Mouse (Mus musculus) heart, embryonic 11.5 days (tissue): ENCODE results near the gene Eif3l. TPM values are rescaled to one million over a fixed set of nuclear protein-coding genes. Genes with fewer than 3 reads are reported as not detected.

Source experiments
- ATAC-seq: fragments of 200-750 bp; cut with Nextera tagmentation; replicated peaks from 2 replicates; pipeline ENCODE4 v1.8.0; 2017; ENCODE audit warnings: moderate library complexity; ENCODE audit not compliant: insufficient number of reproducible peaks, low FRiP score, low TSS enrichment
- H3K27ac ChIP-seq: fragments of 300-500 bp; sonication (generic); 2 replicates; pipeline ENCODE4 v1.5.1; 2014; ENCODE audit warnings: mild to moderate bottlenecking, low read depth, low read length
- H3K27me3 ChIP-seq: fragments of 300-500 bp; sonication (generic); 2 replicates; pipeline ENCODE4 v1.6.1; 2014; ENCODE audit warnings: mild to moderate bottlenecking, low read length, mixed read lengths; ENCODE audit not compliant: control insufficient read depth, insufficient read depth
- H3K36me3 ChIP-seq: fragments of 300-500 bp; sonication (generic); 2 replicates; pipeline ENCODE4 v1.6.1; 2014; ENCODE audit warnings: mild to moderate bottlenecking, low read length, moderate library complexity, mixed read lengths; ENCODE audit not compliant: control insufficient read depth, insufficient read depth
- H3K4me1 ChIP-seq: fragments of 300-500 bp; sonication (generic); 2 replicates; pipeline ENCODE4 v1.6.1; 2014; ENCODE audit warnings: low read length; ENCODE audit not compliant: control insufficient read depth, insufficient read depth
- H3K4me2 ChIP-seq: fragments of 300-500 bp; sonication (generic); 2 replicates; pipeline ENCODE4 v1.6.1; 2014; ENCODE audit warnings: mild to moderate bottlenecking, moderate library complexity
- H3K4me3 ChIP-seq: fragments of 300-500 bp; sonication (generic); 2 replicates; pipeline ENCODE4 v1.5.1; 2014; ENCODE audit warnings: low read depth, low read length
- H3K9ac ChIP-seq: fragments of 300-500 bp; sonication (generic); 2 replicates; pipeline ENCODE4 v1.6.1; 2014; ENCODE audit warnings: mild to moderate bottlenecking, low read depth, low read length, moderate library complexity
- H3K9me3 ChIP-seq: fragments of 300-500 bp; sonication (generic); replicated peaks from 2 replicates; pipeline ENCODE4 v1.6.1; 2016; ENCODE audit warnings: low read length; ENCODE audit not compliant: control insufficient read depth
- WGBS: fragments of 180-500 bp; shearing (Covaris S2); extraction: QIAGEN DNeasy Blood & Tissue Kit; methylation state at CpG from one replicate; pipeline ENCODE4 v1.1.7; 2014; ENCODE audit not compliant: insufficient replicate concordance; 5-methylcytosine and 5-hydroxymethylcytosine counted together
- polyA plus RNA-seq: library from polyadenylated mRNA; unstranded; fragments of >200 nt; fragmentation: Nextera tagmentation; extraction: Ambion mirVana; gene quantifications from 2 replicates; pipeline ENCODE4 v1.2.1, GENCODE M21; 2014

The Eif3l gene
- polyA plus RNA-seq, 1 experiment from 2014 or later: 166 TPM

DNA sequence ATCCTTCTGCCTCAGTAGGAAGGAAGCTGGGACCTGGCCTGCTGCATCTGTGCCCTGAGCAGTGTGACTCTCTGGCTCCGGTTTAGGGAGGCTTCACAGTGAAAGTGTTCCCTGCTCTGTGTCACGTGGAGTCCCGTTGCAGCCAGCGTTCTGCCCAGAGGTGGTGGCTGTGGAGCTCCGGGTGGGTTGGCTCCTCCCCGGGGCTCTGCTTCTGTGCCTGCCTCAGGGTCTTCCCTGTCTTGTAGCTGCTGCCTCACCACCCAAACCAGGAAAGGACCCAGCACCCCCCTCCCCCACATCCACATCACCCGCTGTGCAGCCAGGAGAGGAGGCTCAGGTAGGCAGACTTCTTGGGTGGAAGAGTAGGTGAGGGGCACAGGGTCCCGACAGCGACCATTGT lies 44.5 kb downstream of the Eif3l start:
- Histone ChIP-seq H3K4me3 (no peak overlapping the region), H3K36me3 (peaks cover 47% of the 10 kb centered on the region), H3K27ac (no peak overlapping the region), H3K9ac (no peak overlapping the region), H3K4me2 (no peak overlapping the region), H3K4me1 (peaks cover 8% of the 10 kb centered on the region), H3K9me3 (no peaks in the 10 kb centered on the region), H3K27me3 (no peaks in the 10 kb centered on the region)
- no peak for ATAC-seq
- WGBS: 74% methylated on average over 9 of the region's 9 CpGs

DNA sequence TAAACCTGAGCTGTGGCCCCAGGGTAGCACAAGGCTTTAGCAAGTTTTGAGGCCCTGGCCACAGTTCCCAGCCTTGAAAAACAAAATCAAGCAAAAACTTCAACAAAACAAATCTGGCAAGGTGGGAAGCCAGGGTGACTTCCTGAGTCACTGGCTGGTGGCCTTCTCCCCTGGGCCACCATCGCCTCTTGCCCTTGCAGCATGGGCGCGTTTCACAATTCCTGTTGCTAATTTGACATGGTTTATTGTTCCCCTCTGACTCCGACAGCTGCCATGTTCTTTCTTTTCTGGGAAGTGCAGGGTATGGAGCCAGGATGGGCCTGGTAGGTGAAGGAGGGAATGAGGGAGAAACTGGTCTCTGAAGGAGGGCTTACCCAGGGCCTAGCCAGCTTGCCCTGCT lies 47.1 kb downstream of the Eif3l start:
- no peak overlapping the region for H3K4me2 ChIP-seq
- 88% methylated on average over 4 of the region's 4 CpGs for WGBS
- peaks cover 8% of the 10 kb centered on the region for H3K4me1 ChIP-seq
- peaks cover 55% of the 10 kb centered on the region for H3K36me3 ChIP-seq
- no peak overlapping the region for H3K27ac ChIP-seq
- H3K9me3 ChIP-seq: no peaks in the 10 kb centered on the region
- no peak overlapping the region for H3K4me3 ChIP-seq
- no peak overlapping the region for H3K9ac ChIP-seq
- no peaks in the 10 kb centered on the region for H3K27me3 ChIP-seq
- ATAC-seq: no peak

DNA sequence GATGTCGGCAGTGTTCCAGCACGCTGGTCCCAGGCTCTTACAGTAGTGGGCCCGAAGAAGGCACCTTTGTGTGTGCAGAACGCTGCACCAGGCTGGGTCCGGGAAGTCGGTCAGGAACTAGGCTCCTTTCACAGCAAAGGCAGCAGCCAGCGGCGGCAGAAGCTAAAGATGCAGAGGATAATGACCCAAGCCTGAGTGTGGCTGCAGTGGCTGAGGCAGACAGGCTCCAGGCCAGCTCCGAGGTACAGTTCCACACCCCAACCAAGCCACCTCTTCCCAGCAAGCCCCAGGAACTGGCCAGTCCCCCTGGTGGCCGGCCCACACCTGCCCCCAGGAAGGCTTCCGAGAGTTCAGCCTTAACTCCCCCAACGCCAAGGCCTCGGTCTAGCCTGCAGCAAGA lies 47.6 kb downstream of the Eif3l start:
- peaks cover 56% of the 10 kb centered on the region for H3K36me3 ChIP-seq
- WGBS: 83% methylated on average over 13 of the region's 13 CpGs
- no peaks in the 10 kb centered on the region for H3K9me3 ChIP-seq
- H3K4me3 ChIP-seq: no peak overlapping the region
- no peak for ATAC-seq
- H3K4me1 ChIP-seq: peaks cover 8% of the 10 kb centered on the region
- no peak overlapping the region for H3K4me2 ChIP-seq
- H3K9ac ChIP-seq: no peak overlapping the region
- no peak overlapping the region for H3K27ac ChIP-seq
- H3K27me3 ChIP-seq: no peaks in the 10 kb centered on the region

DNA sequence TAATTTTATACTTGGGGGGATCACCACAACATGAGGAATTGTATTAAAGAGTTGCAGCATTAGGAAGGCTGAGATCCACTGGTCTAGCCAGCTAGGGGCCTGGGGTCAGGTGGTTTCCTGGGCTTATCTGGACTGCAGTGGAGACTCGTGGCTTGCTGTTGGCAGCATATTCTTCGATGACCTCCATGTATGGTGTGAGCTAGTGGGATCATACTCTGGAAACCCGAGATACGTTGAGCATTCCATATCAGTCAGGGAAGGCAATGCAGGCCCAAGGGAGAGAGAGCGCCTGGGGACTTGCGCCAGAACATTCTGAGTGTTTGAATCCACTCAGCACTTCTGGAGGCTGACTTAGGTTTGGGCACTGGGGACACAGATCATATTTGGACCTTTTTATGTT lies 48.8 kb downstream of the Eif3l start:
- Histone ChIP-seq H3K4me3 (no peak overlapping the region), H3K27ac (peak overlapping the region; percentile 65), H3K9ac (no peak overlapping the region; the same call in 1 of the 2 replicates), H3K27me3 (no peaks in the 10 kb centered on the region), H3K4me1 (peaks cover 8% of the 10 kb centered on the region), H3K36me3 (peaks cover 58% of the 10 kb centered on the region), H3K4me2 (no peak overlapping the region), H3K9me3 (no peaks in the 10 kb centered on the region)
- 49% methylated on average over 6 of the region's 6 CpGs for WGBS
- 0 out of 2 replicates have a peak, but pooled peaks have one; percentile 37 for ATAC-seq

DNA sequence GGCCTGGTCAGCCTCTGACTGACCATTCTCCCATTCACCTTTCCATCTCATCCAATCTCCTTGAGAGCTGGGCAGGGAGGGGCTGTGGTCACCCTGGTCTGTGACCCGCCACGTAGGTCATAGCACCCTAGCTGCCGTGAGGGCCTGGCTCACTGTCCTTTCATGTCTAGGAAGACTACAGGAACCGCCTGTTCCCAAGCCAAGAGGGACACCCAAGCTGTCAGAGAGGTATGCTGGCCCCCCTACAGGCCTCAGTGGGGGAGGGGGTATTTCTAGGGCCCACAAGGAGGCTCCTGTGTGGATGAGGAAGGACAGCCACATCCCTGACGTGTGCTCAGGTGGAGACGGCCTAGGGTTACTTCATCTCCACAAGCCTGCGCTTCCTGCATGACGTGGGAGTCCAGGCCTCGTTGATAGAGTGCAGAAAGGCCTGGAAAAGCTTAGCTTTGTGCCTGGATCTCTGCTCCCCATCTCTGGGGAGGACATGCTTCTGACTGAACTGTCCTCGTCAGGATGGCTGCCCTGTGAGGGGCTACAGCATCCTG lies 49.4 kb downstream of the Eif3l start:
- WGBS: 77% methylated on average over 10 of the region's 10 CpGs
- ATAC-seq: no peak
- no peak overlapping the region for H3K4me2 ChIP-seq
- no peaks in the 10 kb centered on the region for H3K9me3 ChIP-seq
- H3K9ac ChIP-seq: no peak overlapping the region
- H3K27ac ChIP-seq: peak overlapping the region; percentile 65
- H3K27me3 ChIP-seq: no peaks in the 10 kb centered on the region
- peaks cover 60% of the 10 kb centered on the region for H3K36me3 ChIP-seq
- peaks cover 8% of the 10 kb centered on the region for H3K4me1 ChIP-seq
- H3K4me3 ChIP-seq: no peak overlapping the region

DNA sequence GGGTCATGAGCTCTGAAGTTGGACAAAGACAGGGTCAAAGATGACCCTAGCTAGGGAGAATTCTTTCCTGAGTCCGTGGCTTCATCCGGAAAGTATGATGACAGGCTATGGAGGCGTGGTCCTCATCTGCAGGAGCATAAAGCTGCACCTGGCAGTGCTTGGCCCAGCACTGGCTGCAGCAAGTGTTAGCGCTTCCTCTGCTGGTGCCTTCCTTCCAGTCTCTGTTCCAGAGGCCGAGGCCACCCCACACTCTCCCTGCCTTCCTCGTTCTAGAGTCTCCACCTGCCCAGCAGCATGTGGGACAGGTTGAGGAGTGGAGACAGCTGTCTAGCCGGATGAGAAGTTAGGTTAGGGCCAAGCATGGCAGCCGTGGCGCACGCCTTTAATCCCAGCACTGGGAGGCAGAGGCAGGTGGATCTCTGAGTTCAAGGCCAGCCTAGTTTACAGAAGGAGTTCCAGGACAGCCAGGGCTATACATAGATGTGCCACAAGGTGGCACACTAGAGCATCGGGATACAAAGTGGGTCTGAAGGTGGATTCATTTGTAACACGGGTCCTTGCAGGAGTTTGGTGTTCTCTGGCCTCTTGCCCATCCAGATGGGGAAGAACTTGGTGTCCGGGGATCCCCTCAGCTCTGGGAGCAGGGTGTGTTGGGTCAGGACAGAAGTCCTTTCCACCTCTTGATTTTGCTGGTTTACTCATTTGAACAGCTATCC lies 51.4 kb downstream of the Eif3l start:
- no peak for ATAC-seq
- Histone ChIP-seq H3K4me3 (no peak overlapping the region), H3K27ac (no peak overlapping the region), H3K36me3 (peaks cover 74% of the 10 kb centered on the region), H3K4me2 (no peak overlapping the region), H3K27me3 (no peaks in the 10 kb centered on the region), H3K9ac (no peak overlapping the region), H3K9me3 (no peaks in the 10 kb centered on the region), H3K4me1 (peaks cover 8% of the 10 kb centered on the region)
- 76% methylated on average over 13 of the region's 13 CpGs for WGBS

DNA sequence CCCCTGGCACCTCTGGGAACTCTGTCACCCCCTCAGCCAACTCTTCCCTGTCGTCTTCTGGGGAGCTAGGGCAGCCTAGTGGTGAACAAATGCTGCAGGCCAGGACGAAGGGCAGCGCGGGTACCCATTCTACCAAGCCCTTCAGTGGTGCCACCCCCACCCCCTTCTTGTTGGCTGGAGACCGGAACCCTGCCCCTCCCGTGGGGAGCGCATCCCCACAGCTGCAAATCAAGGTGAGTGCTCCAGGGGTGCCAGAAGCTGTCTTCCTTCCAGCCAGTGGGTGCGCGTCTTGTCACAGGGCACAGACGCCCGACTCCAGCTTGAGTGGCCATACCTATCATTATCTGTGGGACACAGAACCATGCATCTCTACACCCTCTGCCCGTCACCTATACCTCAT lies 52.1 kb downstream of the Eif3l start:
- Histone ChIP-seq H3K4me2 (no peak overlapping the region), H3K36me3 (peaks cover 81% of the 10 kb centered on the region), H3K4me3 (no peak overlapping the region), H3K9ac (no peak overlapping the region), H3K27ac (no peak overlapping the region), H3K27me3 (no peaks in the 10 kb centered on the region), H3K4me1 (peaks cover 8% of the 10 kb centered on the region), H3K9me3 (no peaks in the 10 kb centered on the region)
- no peak for ATAC-seq
- 91% methylated on average over 12 of the region's 12 CpGs for WGBS

DNA sequence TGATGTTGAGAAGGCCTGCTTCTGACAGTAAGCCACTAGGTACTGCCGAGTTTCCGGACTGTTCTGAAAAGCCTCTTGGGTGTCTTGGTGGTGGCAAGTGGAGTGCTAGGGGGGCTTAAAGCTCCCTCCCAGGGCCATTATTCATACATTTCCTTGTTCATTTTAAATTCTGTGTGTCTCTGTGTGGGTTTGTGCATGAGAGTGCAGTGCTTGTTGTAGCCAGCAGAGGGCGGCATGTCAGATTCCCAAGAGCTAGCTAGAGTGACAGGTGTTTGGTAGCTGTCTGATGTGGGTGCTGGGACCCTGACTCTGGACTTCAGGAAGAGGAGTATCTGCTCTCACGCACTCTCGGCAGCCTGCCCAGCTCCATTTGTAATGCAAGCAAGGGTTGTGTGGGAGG lies 53.2 kb downstream of the Eif3l start:
- Histone ChIP-seq H3K9me3 (no peaks in the 10 kb centered on the region), H3K36me3 (peaks cover 83% of the 10 kb centered on the region), H3K27me3 (no peaks in the 10 kb centered on the region), H3K4me3 (no peak overlapping the region), H3K4me2 (no peak overlapping the region), H3K27ac (no peak overlapping the region), H3K9ac (no peak overlapping the region), H3K4me1 (peaks cover 8% of the 10 kb centered on the region)
- no peak for ATAC-seq
- WGBS: 93% methylated on average over 5 of the region's 5 CpGs

DNA sequence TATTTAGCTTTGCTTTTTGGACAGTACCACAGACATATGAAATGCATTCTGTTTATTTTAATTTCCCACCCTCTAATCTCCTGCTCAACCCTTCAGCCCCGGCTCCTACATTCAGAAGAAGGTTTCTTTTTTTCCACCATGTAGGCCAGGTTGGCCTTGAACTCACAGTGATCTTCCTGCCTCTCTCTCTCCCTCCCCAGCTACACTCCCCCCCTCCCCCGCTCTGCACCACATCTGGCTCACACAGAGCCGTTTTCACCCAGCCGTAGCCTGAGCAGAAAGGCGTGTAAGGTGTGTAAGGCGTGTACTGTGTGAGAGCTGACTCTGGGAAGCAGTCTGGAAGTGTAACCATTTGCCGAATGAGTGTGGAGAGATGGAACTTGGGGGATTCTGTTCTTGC lies 54.3 kb downstream of the Eif3l start:
- Histone ChIP-seq H3K36me3 (peaks cover 79% of the 10 kb centered on the region), H3K27me3 (no peaks in the 10 kb centered on the region), H3K4me1 (no peaks in the 10 kb centered on the region; the same call in none of the 2 replicates), H3K27ac (no peak overlapping the region), H3K4me2 (no peak overlapping the region), H3K4me3 (no peak overlapping the region), H3K9me3 (no peaks in the 10 kb centered on the region), H3K9ac (no peak overlapping the region)
- no peak for ATAC-seq
- 83% methylated on average over 7 of the region's 7 CpGs for WGBS
